Mouse (Mus musculus) forebrain, postnatal 0 days (tissue): ENCODE results near the gene Htra1. TPM values are rescaled to one million over a fixed set of nuclear protein-coding genes. Genes with fewer than 3 reads are reported as not detected.
A peak's percentile ranks its signal among the peaks of the same experiment; 100 is the strongest.

Source experiments
- ATAC-seq: fragments of 200-750 bp; cut with Nextera tagmentation; 2 replicates; pipeline ENCODE4 v1.8.0; 2017; ENCODE audit warnings: mild to moderate bottlenecking, moderate library complexity
- DNase-seq: peaks from one replicate; pipeline ENCODE4 v3.0.0-alpha.2; 2015
- H3K27ac ChIP-seq: fragments of 300-500 bp; sonication (generic); 2 replicates; pipeline ENCODE4 v1.5.1; 2014; ENCODE audit warnings: low read depth, mild to moderate bottlenecking, antibody characterized with exemption, low read length, moderate library complexity, mixed read lengths
- H3K27me3 ChIP-seq: fragments of 300-500 bp; sonication (generic); 2 replicates; pipeline ENCODE4 v1.6.1; 2014; ENCODE audit warnings: mild to moderate bottlenecking, low read length, mixed read lengths; ENCODE audit not compliant: insufficient read depth
- H3K36me3 ChIP-seq: fragments of 300-500 bp; sonication (generic); 2 replicates; pipeline ENCODE4 v1.6.1; 2014; ENCODE audit warnings: mild to moderate bottlenecking, moderate library complexity; ENCODE audit not compliant: insufficient read depth
- H3K4me1 ChIP-seq: fragments of 300-500 bp; sonication (generic); 2 replicates; pipeline ENCODE4 v1.6.1; 2014; ENCODE audit warnings: antibody characterized with exemption; ENCODE audit not compliant: insufficient read depth
- H3K4me2 ChIP-seq: fragments of 300-500 bp; sonication (generic); 2 replicates; pipeline ENCODE4 v1.6.1; 2014; ENCODE audit warnings: low read depth, mild to moderate bottlenecking, moderate library complexity
- H3K4me3 ChIP-seq: fragments of 300-500 bp; sonication (generic); 2 replicates; pipeline ENCODE4 v1.5.1; 2014; ENCODE audit warnings: low read depth, low read length, mixed read lengths
- H3K9ac ChIP-seq: fragments of 300-500 bp; sonication (generic); 2 replicates; pipeline ENCODE4 v1.6.1; 2014; ENCODE audit warnings: mild to moderate bottlenecking
- H3K9me3 ChIP-seq: fragments of 300-500 bp; sonication (generic); 2 replicates; pipeline ENCODE4 v1.6.1; 2016; ENCODE audit warnings: low read length
- CTCF ChIP-seq: sonication (generic); IDR thresholded peaks from 2 replicates; pipeline ENCODE4 v1.5.1; 2016; ENCODE audit warnings: antibody characterized with exemption, control low read depth, low read depth
- WGBS: fragments of 180-500 bp; shearing (Covaris S2); extraction: QIAGEN DNeasy Blood & Tissue Kit; methylation state at CpG from one replicate; pipeline ENCODE4 v1.1.7; 2014; 5-methylcytosine and 5-hydroxymethylcytosine counted together
- polyA plus RNA-seq: library from polyadenylated mRNA; unstranded; fragments of >200 nt; fragmentation: Nextera tagmentation; extraction: Ambion mirVana; gene quantifications from 2 replicates; pipeline ENCODE4 v1.2.1, GENCODE M21; 2015
- total RNA-seq: library from RNA; depleted of rRNA; stranded (reverse); fragments of >200 nt; gene quantifications from 2 replicates; pipeline ENCODE4 v1.2.3, GENCODE M21; 2014

Gene Htra1
- total and polyA plus RNA-seq, 2 experiments from 2014 or later, result 30.4 to 37.3 TPM

GRCm38 (mm10) chr7:130985193-130985592 lies 49.3 kb downstream of the Htra1 start:
- H3K9ac ChIP-seq, result no peak overlapping the region
- WGBS, result 90% methylated on average over 12 of the region's 12 CpGs
- H3K27me3 ChIP-seq, result no peaks in the 10 kb centered on the region

GRCm38 (mm10) chr7:130985716-130986115 lies 49.8 kb downstream of the Htra1 start:
- DNase-seq, result no peak
- Histone ChIP-seq H3K9ac (no peak overlapping the region), H3K9me3 (no peaks in the 10 kb centered on the region), H3K36me3 (no peaks in the 10 kb centered on the region), H3K4me2 (no peak overlapping the region), H3K4me1 (no peaks in the 10 kb centered on the region), H3K27me3 (no peaks in the 10 kb centered on the region), H3K4me3 (no peak overlapping the region), H3K27ac (no peak overlapping the region)
- WGBS, result 99% methylated on average over 3 of the region's 3 CpGs
- TF ChIP-seq CTCF, result no peak
- no peak for ATAC-seq

More at GRCm38 (mm10) chr7:130985193-130985592, 49.3 kb downstream of the Htra1 start:
- TF ChIP-seq CTCF, result no peak
- DNase-seq, result no peak
- no peak for ATAC-seq
- Histone ChIP-seq H3K4me3 (no peak overlapping the region), H3K4me2 (no peak overlapping the region), H3K4me1 (no peaks in the 10 kb centered on the region), H3K36me3 (no peaks in the 10 kb centered on the region), H3K27ac (no peak overlapping the region), H3K9me3 (no peaks in the 10 kb centered on the region)

- DNase-seq, result no peak
- no peak overlapping the region for H3K27ac ChIP-seq
- no peaks in the 10 kb centered on the region for H3K27me3 ChIP-seq
- no peaks in the 10 kb centered on the region for H3K4me1 ChIP-seq
- no peak overlapping the region for H3K4me2 ChIP-seq
- no peak overlapping the region for H3K4me3 ChIP-seq
- no peak overlapping the region for H3K9ac ChIP-seq
- no peak for ATAC-seq
- no peaks in the 10 kb centered on the region for H3K9me3 ChIP-seq
- WGBS, result 62% methylated on average over 5 of the region's 5 CpGs
- no peak for TF ChIP-seq CTCF
- no peaks in the 10 kb centered on the region for H3K36me3 ChIP-seq
Measured at GRCm38 (mm10) chr7:130988146-130988545, 52.2 kb downstream of the Htra1 start.

- WGBS, result 44% methylated on average over 3 of the region's 3 CpGs
- no peaks in the 10 kb centered on the region for H3K4me1 ChIP-seq
- no peak overlapping the region for H3K27ac ChIP-seq
- no peak for TF ChIP-seq CTCF
- no peaks in the 10 kb centered on the region for H3K36me3 ChIP-seq
- no peaks in the 10 kb centered on the region for H3K9me3 ChIP-seq
- H3K27me3 ChIP-seq, result no peaks in the 10 kb centered on the region
- no peak overlapping the region for H3K9ac ChIP-seq
- no peak for DNase-seq
- no peak for ATAC-seq
- no peak overlapping the region for H3K4me2 ChIP-seq
- no peak overlapping the region for H3K4me3 ChIP-seq
Measured at GRCm38 (mm10) chr7:130989371-130989770, 53.5 kb downstream of the Htra1 start.

- no peak for TF ChIP-seq CTCF
- no peak overlapping the region for H3K27ac ChIP-seq
Measured at GRCm38 (mm10) chr7:130991174-130991789, 55.4 kb downstream of the Htra1 start.

GRCm38 (mm10) chr7:130993907-130994306 lies 58.0 kb downstream of the Htra1 start:
- H3K27ac ChIP-seq, result no peak overlapping the region
- H3K9ac ChIP-seq, result no peak overlapping the region
- H3K27me3 ChIP-seq, result no peaks in the 10 kb centered on the region
- H3K4me2 ChIP-seq, result no peak overlapping the region
- no peaks in the 10 kb centered on the region for H3K9me3 ChIP-seq
- H3K4me1 ChIP-seq, result no peaks in the 10 kb centered on the region
- H3K4me3 ChIP-seq, result no peak overlapping the region
- WGBS, result 49% methylated on average over 8 of the region's 8 CpGs
- TF ChIP-seq CTCF, result peak; percentile 68
- no peaks in the 10 kb centered on the region for H3K36me3 ChIP-seq
- DNase-seq (peak; percentile 46), ATAC-seq (no peak)

More at GRCm38 (mm10) chr7:130991174-130991789, 55.4 kb downstream of the Htra1 start:
- H3K9ac ChIP-seq, result no peak overlapping the region
- 86% methylated on average over 13 of the region's 13 CpGs for WGBS
- no peaks in the 10 kb centered on the region for H3K4me1 ChIP-seq
- no peak for DNase-seq
- no peaks in the 10 kb centered on the region for H3K9me3 ChIP-seq
- no peaks in the 10 kb centered on the region for H3K36me3 ChIP-seq
- no peak overlapping the region for H3K4me2 ChIP-seq
- no peak for ATAC-seq
- H3K4me3 ChIP-seq, result no peak overlapping the region
- no peaks in the 10 kb centered on the region for H3K27me3 ChIP-seq

GRCm38 (mm10) chr7:131001976-131002726 lies 66.2 kb downstream of the Htra1 start:
- Histone ChIP-seq H3K27me3 (no peaks in the 10 kb centered on the region), H3K4me2 (no peak overlapping the region), H3K9ac (no peak overlapping the region), H3K27ac (no peak overlapping the region), H3K4me3 (no peak overlapping the region), H3K9me3 (no peaks in the 10 kb centered on the region), H3K4me1 (no peaks in the 10 kb centered on the region), H3K36me3 (no peaks in the 10 kb centered on the region)
- DNase-seq, result no peak
- no peak for TF ChIP-seq CTCF
- 89% methylated on average over 12 of the region's 12 CpGs for WGBS
- no peak for ATAC-seq
